Mouse (Mus musculus) stomach, embryonic 15.5 days (tissue): ENCODE data around the gene Enox1. TPM values are rescaled to one million over a fixed set of nuclear protein-coding genes. Genes with fewer than 3 reads are reported as not detected.

Experiments
- polyA plus RNA-seq: library from polyadenylated mRNA; unstranded; fragments of >200 nt; fragmentation: Nextera tagmentation; extraction: Ambion mirVana; gene quantifications from 2 replicates; pipeline ENCODE4 v1.2.1, GENCODE M21; 2015

Gene Enox1
- polyA plus RNA-seq, 1 experiment from 2014 or later = 6.2 TPM

Other genes starting within 250 kb of the Enox1 start
- gene Ccdc122, start 120.0 kb upstream of the Enox1 start, polyA plus RNA-seq = 3.1 and 3.7 TPM in 2 replicates
- gene Lacc1, start 119.9 kb upstream of the Enox1 start, polyA plus RNA-seq = 8.5 and 9.0 TPM in 2 replicates